Mouse (Mus musculus) CH12.LX (cell line): ENCODE data around the gene Slfn2.

ENCODE experiments used
- CTCF ChIP-seq, 2 experiments: IDR thresholded peaks in 1 of 2; conservative IDR thresholded peaks in 1 of 2; 2 replicates each; pipeline ENCODE4 v1.5.1; 2011 to 2012; ENCODE audit warnings: low read depth in 2 of 2, low read length in 2 of 2, improper control_type of control experiment in 1 of 2, inconsistent platforms in 1 of 2, mild to moderate bottlenecking in 1 of 2, moderate library complexity in 1 of 2
- EP300 ChIP-seq: IDR thresholded peaks from 2 replicates; pipeline ENCODE4 v1.6.1; 2011; ENCODE audit warnings: low read length, improper control_type of control experiment
- HCFC1 ChIP-seq: IDR thresholded peaks from 2 replicates; pipeline ENCODE4 v1.6.1; 2012; ENCODE audit warnings: low read depth, mild to moderate bottlenecking, inconsistent platforms, low read length, improper control_type of control experiment
- NRF1 ChIP-seq: IDR thresholded peaks from 2 replicates; pipeline ENCODE4 v1.6.1; 2014; ENCODE audit warnings: low read depth, mild to moderate bottlenecking, inconsistent platforms, low read length, improper control_type of control experiment, moderate library complexity
- POLR2A ChIP-seq: IDR thresholded peaks from 2 replicates; pipeline ENCODE4 v1.6.1; 2011; ENCODE audit warnings: low read depth, mild to moderate bottlenecking, improper control_type of control experiment, low read length
- SIN3A ChIP-seq: IDR thresholded peaks from 2 replicates; pipeline ENCODE4 v1.6.1; 2012; ENCODE audit warnings: low read length, improper control_type of control experiment, inconsistent platforms

DNA sequence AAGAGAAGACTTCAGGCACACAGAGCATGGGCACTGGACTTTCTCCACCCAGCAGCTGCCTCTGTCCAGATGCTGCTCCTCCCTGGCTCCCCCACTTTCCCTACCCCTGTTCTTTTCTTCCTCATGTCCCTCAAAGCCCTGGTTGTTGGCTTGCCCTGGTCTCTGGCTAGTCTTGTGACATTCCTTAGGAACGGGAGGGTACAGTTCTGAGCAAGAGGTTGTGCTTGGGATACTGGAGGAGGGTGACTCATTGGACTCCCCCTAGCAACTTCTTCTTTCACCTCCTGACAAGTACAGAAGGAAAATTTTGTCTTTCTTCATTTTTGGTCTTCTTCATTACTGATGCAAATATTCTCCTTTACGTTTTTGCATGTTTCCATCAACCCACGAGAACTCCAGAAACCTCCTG, 967 bp upstream of the Slfn2 start:
- TF ChIP-seq NRF1 (0 out of 2 replicates have a peak, but pooled peaks have one; percentile 17), HCFC1 (peak; percentile 29; the same call in 1 of the 2 replicates), POLR2A (peak; percentile 59), SIN3A (peak; percentile 86; the same call in 1 of the 2 replicates), CTCF (conservative IDR thresholded peaks at IDR 0.05 in 1 of 2, IDR thresholded peaks at IDR 0.05 in 1 of 2; ENCODE audit: low read depth in 2 of 2, low read length in 2 of 2) (no peak), EP300 (peak; percentile 98)
